22 mouse cellular contexts compared by ENCODE assay signal in the genomic region with DNA sequence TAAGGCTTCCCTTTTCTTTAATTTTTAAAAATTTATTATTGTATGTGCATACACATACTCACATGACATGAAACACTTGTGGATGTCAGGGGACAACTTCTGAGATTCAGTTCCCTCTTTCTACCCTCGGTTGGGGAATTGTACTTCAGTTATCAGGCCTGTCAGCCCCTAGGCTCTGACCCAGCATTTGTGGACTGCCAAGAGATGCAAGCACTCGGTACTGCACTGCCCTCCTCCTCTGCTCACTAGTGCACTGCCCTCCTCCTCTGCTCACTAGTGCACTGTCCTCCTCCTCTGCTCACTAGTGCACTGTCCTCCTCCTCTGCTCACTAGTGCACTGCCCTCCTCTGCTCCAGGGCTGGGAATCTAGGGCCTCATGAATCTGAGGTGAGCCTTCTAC. TPM values are rescaled to one million over a fixed set of nuclear protein-coding genes. Genes with fewer than 3 reads are reported as not detected.
DNase-seq lines count a peak whose midpoint lies in the region; ATAC-seq lines count a peak whose summit lies in the region.
"Had no signal": no experiment of that assay in that cellular context is flagged by ENCODE, and none has a peak within 500 bp of the region (broad histone marks: within the 10 kb centered on the region; RNA-seq: fewer than 3 reads in every experiment).

No protein-coding gene starts in this region.

- H3K27ac ChIP-seq in heart, embryonic 10.5 days: 0 out of 2 replicates have a peak overlapping the region, but pooled peaks have one; percentile 22
- H3K27ac ChIP-seq in midbrain, embryonic 15.5 days: no peak overlapping the region
- H3K27ac ChIP-seq: hindbrain, embryonic 15.5 days; limb, embryonic 10.5 days; liver, embryonic 15.5 days; lung, embryonic 15.5 days had no signal

- WGBS in heart, embryonic 10.5 days: 60% methylated on average over 2 of the region's 2 CpGs
- WGBS in midbrain, embryonic 15.5 days: 74% methylated on average over 2 of the region's 2 CpGs

- H3K4me1 ChIP-seq in heart, embryonic 10.5 days: peaks cover 25% of the 10 kb centered on the region
- H3K4me1 ChIP-seq in megakaryocyte, embryonic 14.5 days: peaks cover 90% of the 10 kb centered on the region
- H3K4me1 ChIP-seq in midbrain, embryonic 15.5 days: no peaks in the 10 kb centered on the region
- H3K4me1 ChIP-seq: hindbrain, embryonic 15.5 days; limb, embryonic 10.5 days; lung, embryonic 15.5 days had no signal

- H3K27me3 ChIP-seq in heart, embryonic 10.5 days (ENCODE audit: insufficient read depth, poor library complexity, severe bottlenecking): no peaks in the 10 kb centered on the region
- H3K27me3 ChIP-seq in megakaryocyte, embryonic 14.5 days (replicated peaks): no peaks in the 10 kb centered on the region
- H3K27me3 ChIP-seq in midbrain, embryonic 15.5 days (replicated peaks): no peaks in the 10 kb centered on the region
- H3K27me3 ChIP-seq: hindbrain, embryonic 15.5 days; liver, embryonic 15.5 days; lung, embryonic 15.5 days had no signal

- H3K9ac ChIP-seq in midbrain, embryonic 15.5 days: no peak overlapping the region
- H3K9ac ChIP-seq: hindbrain, embryonic 15.5 days; liver, embryonic 15.5 days; lung, embryonic 15.5 days had no signal

- ATAC-seq in megakaryocyte, adult 5-6 weeks (ENCODE audit: poor library complexity, severe bottlenecking): no peak
- ATAC-seq in granulocyte monocyte progenitor cell, adult 5-6 weeks (replicated peaks; ENCODE audit: poor library complexity, severe bottlenecking): peak; percentile 60
- ATAC-seq in midbrain, embryonic 15.5 days (replicated peaks): no peak
- ATAC-seq in erythroblast, adult 5-6 weeks (replicated peaks; ENCODE audit: low FRiP score, poor library complexity, severe bottlenecking): no peak

- H3K36me3 ChIP-seq in heart, embryonic 10.5 days: peaks cover 30% of the 10 kb centered on the region
- H3K36me3 ChIP-seq in megakaryocyte, embryonic 14.5 days (replicated peaks; ENCODE audit: low read length): peaks cover 81% of the 10 kb centered on the region
- H3K36me3 ChIP-seq in midbrain, embryonic 15.5 days (replicated peaks): peaks cover 5% of the 10 kb centered on the region; the same call in 1 of the 2 replicates

- H3K4me2 ChIP-seq in midbrain, embryonic 15.5 days: no peak overlapping the region
- H3K4me2 ChIP-seq: hindbrain, embryonic 15.5 days; liver, embryonic 15.5 days; lung, embryonic 15.5 days; midbrain, embryonic 11.5 days had no signal

- H3K4me3 ChIP-seq in heart, embryonic 10.5 days: no peak overlapping the region
- H3K4me3 ChIP-seq in megakaryocyte, embryonic 14.5 days (replicated peaks): peak overlapping the region; percentile 80
- no peak overlapping the region for H3K4me3 ChIP-seq in midbrain, embryonic 15.5 days
- H3K4me3 ChIP-seq: heart, adult 2 months; hindbrain, embryonic 15.5 days; limb, embryonic 10.5 days; liver, embryonic 15.5 days; lung, embryonic 15.5 days had no signal

- H3K9me3 ChIP-seq in heart, embryonic 10.5 days: no peaks in the 10 kb centered on the region
- no peaks in the 10 kb centered on the region for H3K9me3 ChIP-seq in megakaryocyte, embryonic 14.5 days
- no peaks in the 10 kb centered on the region for H3K9me3 ChIP-seq in midbrain, embryonic 15.5 days
- H3K9me3 ChIP-seq: hindbrain, embryonic 15.5 days; limb, embryonic 10.5 days; liver, embryonic 15.5 days; lung, embryonic 15.5 days had no signal

- no peak for DNase-seq in heart, embryonic 10.5 days (ENCODE audit: low spot score)
- DNase-seq in heart, adult 9 months (ENCODE audit: low spot score in 2 of 2): no peak
- DNase-seq: adrenal gland, adult 2 months; cerebellum, adult 11-12 months; cerebellum, postnatal 10 days; gastrocnemius, postnatal 10 days; heart, adult 2 months; heart, postnatal 4 days; kidney, adult 8-10 months; kidney, postnatal 10 days; liver; lung, postnatal 4 days had no signal

RNA-seq across cellular contexts. Expression of gene Slc25a19, which starts 26.0 kb away (rescaled TPM):
- 33.5 and 45.5 TPM in 2 replicates for polyA plus RNA-seq in heart, embryonic 10.5 days (2016; fragmentation: Nextera tagmentation; extraction: Ambion mirVana)
- polyA plus RNA-seq in megakaryocyte, embryonic 14.5 days (2012; ENCODE audit: insufficient read depth, low replicate concordance): 10.5 and 20.5 TPM in 2 replicates
- total RNA-seq in megakaryocyte, adult 5-6 weeks (2015): 5.7 and 8.0 TPM in 2 replicates
- total RNA-seq in megakaryocyte, adult 5-6 weeks (2017): 13.7 and 25.5 TPM in 2 replicates
- total RNA-seq in granulocyte monocyte progenitor cell, adult 5-6 weeks (2014; fragmentation: Nextera tagmentation): 21.9 and 26.1 TPM in 2 replicates
- total RNA-seq in granulocyte monocyte progenitor cell, adult 5-6 weeks (2017): 12.8 and 21.6 TPM in 2 replicates
- 43.5 and 44.5 TPM in 2 replicates for polyA plus RNA-seq in midbrain, embryonic 15.5 days (2015; fragmentation: Nextera tagmentation; extraction: Ambion mirVana)
- total RNA-seq in erythroblast, adult 5-6 weeks (2015; ENCODE audit: low replicate concordance): 1.7 and 5.0 TPM in 2 replicates
- total RNA-seq in erythroblast, adult 5-6 weeks (2017; ENCODE audit: low replicate concordance): 7.4 and 22.4 TPM in 2 replicates

RNA-seq across cellular contexts. Expression of gene Mif4gd, which starts 41.4 kb away (rescaled TPM):
- polyA plus RNA-seq in heart, embryonic 10.5 days (2016; fragmentation: Nextera tagmentation; extraction: Ambion mirVana): 19.6 and 22.7 TPM in 2 replicates
- polyA plus RNA-seq in megakaryocyte, embryonic 14.5 days (2012; ENCODE audit: insufficient read depth, low replicate concordance): 9.6 and 15.5 TPM in 2 replicates
- 23.6 and 28.0 TPM in 2 replicates for total RNA-seq in megakaryocyte, adult 5-6 weeks (2015)
- 20.2 and 24.4 TPM in 2 replicates for total RNA-seq in megakaryocyte, adult 5-6 weeks (2017)
- 18.9 and 32.1 TPM in 2 replicates for total RNA-seq in granulocyte monocyte progenitor cell, adult 5-6 weeks (2014; fragmentation: Nextera tagmentation)
- 17.5 and 29.5 TPM in 2 replicates for total RNA-seq in granulocyte monocyte progenitor cell, adult 5-6 weeks (2017)
- polyA plus RNA-seq in midbrain, embryonic 15.5 days (2015; fragmentation: Nextera tagmentation; extraction: Ambion mirVana): 11.2 and 12.9 TPM in 2 replicates
- 13.0 and 26.1 TPM in 2 replicates for total RNA-seq in erythroblast, adult 5-6 weeks (2015; ENCODE audit: low replicate concordance)
- total RNA-seq in erythroblast, adult 5-6 weeks (2017; ENCODE audit: low replicate concordance): 10.3 and 11.9 TPM in 2 replicates

RNA-seq across cellular contexts. Expression of gene Gga3, which starts 50.3 kb away (rescaled TPM):
- 25.4 and 25.7 TPM in 2 replicates for polyA plus RNA-seq in heart, embryonic 10.5 days (2016; fragmentation: Nextera tagmentation; extraction: Ambion mirVana)
- polyA plus RNA-seq in megakaryocyte, embryonic 14.5 days (2012; ENCODE audit: insufficient read depth, low replicate concordance): 44.0 and 58.2 TPM in 2 replicates
- 30.8 and 34.0 TPM in 2 replicates for total RNA-seq in megakaryocyte, adult 5-6 weeks (2015)
- total RNA-seq in megakaryocyte, adult 5-6 weeks (2017): 24.0 and 34.2 TPM in 2 replicates
- 34.1 and 43.3 TPM in 2 replicates for total RNA-seq in granulocyte monocyte progenitor cell, adult 5-6 weeks (2014; fragmentation: Nextera tagmentation)
- total RNA-seq in granulocyte monocyte progenitor cell, adult 5-6 weeks (2017): 28.2 and 31.8 TPM in 2 replicates
- polyA plus RNA-seq in midbrain, embryonic 15.5 days (2015; fragmentation: Nextera tagmentation; extraction: Ambion mirVana): 37.5 and 38.1 TPM in 2 replicates
- total RNA-seq in erythroblast, adult 5-6 weeks (2015; ENCODE audit: low replicate concordance): 7.9 and 12.3 TPM in 2 replicates
- 12.8 and 18.4 TPM in 2 replicates for total RNA-seq in erythroblast, adult 5-6 weeks (2017; ENCODE audit: low replicate concordance)

RNA-seq across cellular contexts. Expression of gene Mrps7, which starts 50.4 kb away (rescaled TPM):
- polyA plus RNA-seq in heart, embryonic 10.5 days (2016; fragmentation: Nextera tagmentation; extraction: Ambion mirVana): 105 and 108 TPM in 2 replicates
- polyA plus RNA-seq in megakaryocyte, embryonic 14.5 days (2012; ENCODE audit: insufficient read depth, low replicate concordance): 13.8 and 37.9 TPM in 2 replicates
- total RNA-seq in megakaryocyte, adult 5-6 weeks (2015): 29.0 and 30.2 TPM in 2 replicates
- 11.7 and 29.8 TPM in 2 replicates for total RNA-seq in megakaryocyte, adult 5-6 weeks (2017)
- total RNA-seq in granulocyte monocyte progenitor cell, adult 5-6 weeks (2014; fragmentation: Nextera tagmentation): 49.9 and 57.2 TPM in 2 replicates
- 46.9 and 63.8 TPM in 2 replicates for total RNA-seq in granulocyte monocyte progenitor cell, adult 5-6 weeks (2017)
- polyA plus RNA-seq in midbrain, embryonic 15.5 days (2015; fragmentation: Nextera tagmentation; extraction: Ambion mirVana): 70.0 and 74.3 TPM in 2 replicates
- total RNA-seq in erythroblast, adult 5-6 weeks (2015; ENCODE audit: low replicate concordance): 4.8 and 14.2 TPM in 2 replicates
- 6.4 and 13.0 TPM in 2 replicates for total RNA-seq in erythroblast, adult 5-6 weeks (2017; ENCODE audit: low replicate concordance)

RNA-seq across cellular contexts. Expression of gene Grb2, which starts 54.3 kb away (rescaled TPM):
- polyA plus RNA-seq in heart, embryonic 10.5 days (2016; fragmentation: Nextera tagmentation; extraction: Ambion mirVana): 78.4 and 107 TPM in 2 replicates
- polyA plus RNA-seq in megakaryocyte, embryonic 14.5 days (2012; ENCODE audit: insufficient read depth, low replicate concordance): 30.1 and 77.5 TPM in 2 replicates
- 109 TPM in 2 replicates for total RNA-seq in megakaryocyte, adult 5-6 weeks (2015)
- 68.7 and 124 TPM in 2 replicates for total RNA-seq in megakaryocyte, adult 5-6 weeks (2017)
- total RNA-seq in granulocyte monocyte progenitor cell, adult 5-6 weeks (2014; fragmentation: Nextera tagmentation): 106 and 112 TPM in 2 replicates
- total RNA-seq in granulocyte monocyte progenitor cell, adult 5-6 weeks (2017): 40.4 and 56.0 TPM in 2 replicates
- 173 and 176 TPM in 2 replicates for polyA plus RNA-seq in midbrain, embryonic 15.5 days (2015; fragmentation: Nextera tagmentation; extraction: Ambion mirVana)
- 27.4 and 34.4 TPM in 2 replicates for total RNA-seq in erythroblast, adult 5-6 weeks (2015; ENCODE audit: low replicate concordance)
- 12.0 and 21.9 TPM in 2 replicates for total RNA-seq in erythroblast, adult 5-6 weeks (2017; ENCODE audit: low replicate concordance)
